Mouse (Mus musculus) heart, embryonic 14.5 days (tissue): ENCODE measurements around the gene Mapk1. TPM values are rescaled to one million over a fixed set of nuclear protein-coding genes. Genes with fewer than 3 reads are reported as not detected.

Source experiments
- ATAC-seq: fragments of 200-750 bp; cut with Nextera tagmentation; 2 replicates; pipeline ENCODE4 v1.8.0; 2017; ENCODE audit warnings: low read depth, moderate TSS enrichment; ENCODE audit not compliant: insufficient number of reproducible peaks, insufficient read depth, low FRiP score
- H3K27ac ChIP-seq, 2 experiments: fragments of 200-500 bp in 1 of 2; fragments of 300-500 bp in 1 of 2; sonication (generic) in 1 of 2; replicated peaks in 1 of 2; 2 replicates each; pipeline ENCODE4 v1.5.1; 2012 to 2014; ENCODE audit warnings: low read depth in 2 of 2, low read length in 2 of 2, control low read depth in 1 of 2, mild to moderate bottlenecking in 1 of 2, mixed read lengths in 1 of 2; ENCODE audit not compliant: control insufficient read depth in 1 of 2, insufficient read depth in 1 of 2
- H3K27me3 ChIP-seq: fragments of 300-500 bp; sonication (generic); 2 replicates; pipeline ENCODE4 v1.6.1; 2014; ENCODE audit warnings: mild to moderate bottlenecking, low read length, control low read depth; ENCODE audit not compliant: control insufficient read depth, insufficient read depth
- H3K36me3 ChIP-seq: fragments of 300-500 bp; sonication (generic); 2 replicates; pipeline ENCODE4 v1.6.1; 2014; ENCODE audit warnings: mild to moderate bottlenecking, control low read depth, low read length, mixed read lengths; ENCODE audit not compliant: control insufficient read depth, insufficient read depth
- H3K4me1 ChIP-seq, 2 experiments: fragments of 200-500 bp in 1 of 2; fragments of 300-500 bp in 1 of 2; sonication (generic) in 1 of 2; 2 replicates each; pipeline ENCODE4 v1.6.1; 2012 to 2014; ENCODE audit warnings: low read length in 2 of 2, control low read depth in 1 of 2, mixed read lengths in 1 of 2; ENCODE audit not compliant: control insufficient read depth in 2 of 2, insufficient read depth in 2 of 2
- H3K4me2 ChIP-seq: fragments of 300-500 bp; sonication (generic); 2 replicates; pipeline ENCODE4 v1.6.1; 2014; ENCODE audit warnings: mild to moderate bottlenecking, low read length
- H3K4me3 ChIP-seq, 2 experiments: fragments of 200-500 bp in 1 of 2; fragments of 300-500 bp in 1 of 2; sonication (generic) in 1 of 2; 2 replicates each; pipeline ENCODE4 v1.5.1; 2012 to 2014; ENCODE audit warnings: low read length in 2 of 2, mild to moderate bottlenecking in 2 of 2, control low read depth in 1 of 2, low read depth in 1 of 2, moderate library complexity in 1 of 2; ENCODE audit not compliant: control insufficient read depth in 1 of 2, insufficient read depth in 1 of 2
- H3K9ac ChIP-seq: fragments of 300-500 bp; sonication (generic); 2 replicates; pipeline ENCODE4 v1.6.1; 2014; ENCODE audit warnings: mild to moderate bottlenecking, low read length
- H3K9me3 ChIP-seq: fragments of 300-500 bp; sonication (generic); 2 replicates; pipeline ENCODE4 v1.6.1; 2016; ENCODE audit warnings: low read length, control low read depth; ENCODE audit not compliant: control insufficient read depth
- WGBS: fragments of 180-500 bp; shearing (Covaris S2); extraction: QIAGEN DNeasy Blood & Tissue Kit; methylation state at CpG from one replicate; pipeline ENCODE4 v1.1.7; 2014; 5-methylcytosine and 5-hydroxymethylcytosine counted together
- polyA plus RNA-seq: library from polyadenylated mRNA; unstranded; fragments of >200 nt; fragmentation: Nextera tagmentation; extraction: Ambion mirVana; gene quantifications from 2 replicates; pipeline ENCODE4 v1.2.1, GENCODE M21; 2014

The Mapk1 gene
- polyA plus RNA-seq, 1 experiment from 2014 or later, result 162 TPM

DNA sequence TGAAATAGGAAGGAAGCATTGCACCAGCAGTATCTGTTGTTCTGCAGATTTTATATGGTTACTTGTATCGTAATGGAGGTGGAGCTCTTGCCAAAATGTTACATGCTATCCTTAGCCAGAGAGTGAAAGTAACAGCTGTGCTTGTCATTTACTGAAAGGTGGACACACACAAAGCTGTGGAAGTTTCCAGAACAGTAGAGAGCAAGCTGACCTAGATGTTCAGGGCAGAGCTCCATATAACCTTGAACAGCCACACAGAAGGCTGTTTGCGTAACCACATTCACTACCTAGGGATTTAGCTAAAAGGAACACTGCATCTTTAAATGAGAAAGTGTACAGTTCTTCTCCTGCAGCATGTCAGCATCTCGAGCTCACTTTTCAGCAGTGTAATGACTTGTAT is 61.1 kb downstream of the Mapk1 start:
- Histone ChIP-seq H3K9ac (no peak overlapping the region), H3K36me3 (peaks cover 94% of the 10 kb centered on the region), H3K4me3 (no peak overlapping the region), H3K27me3 (no peaks in the 10 kb centered on the region), H3K27ac (no peak overlapping the region), H3K9me3 (no peaks in the 10 kb centered on the region), H3K4me2 (no peak overlapping the region), H3K4me1 (no peaks in the 10 kb centered on the region; a peak in 1 of 4 replicates)
- ATAC-seq, result no peak
- WGBS, result 85% methylated on average over 3 of the region's 3 CpGs

DNA sequence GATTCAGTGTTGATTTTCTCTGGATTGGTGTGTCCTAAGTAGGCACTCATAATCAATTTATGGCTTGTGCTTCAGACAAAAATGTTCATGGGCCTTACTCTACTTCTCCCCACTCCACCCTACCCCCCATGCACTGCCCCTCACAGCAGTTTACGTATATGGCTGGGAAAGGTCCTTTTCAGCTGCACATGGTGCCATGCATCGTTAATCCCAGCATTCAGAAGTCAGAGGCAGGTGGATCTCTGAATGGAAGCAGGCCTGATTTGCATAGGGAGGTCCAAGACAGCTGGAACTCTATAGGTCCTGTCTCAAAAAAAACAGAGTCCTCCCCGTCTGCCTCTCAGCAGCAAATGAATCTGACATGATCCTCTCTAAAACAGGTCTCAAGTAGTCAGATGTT is 62.1 kb downstream of the Mapk1 start:
- ATAC-seq, result no peak
- no peaks in the 10 kb centered on the region for H3K9me3 ChIP-seq
- H3K27ac ChIP-seq, result no peak overlapping the region
- H3K27me3 ChIP-seq, result no peaks in the 10 kb centered on the region
- H3K36me3 ChIP-seq, result peaks cover 93% of the 10 kb centered on the region
- WGBS, result 89% methylated on average over 3 of the region's 3 CpGs
- H3K4me2 ChIP-seq, result no peak overlapping the region
- no peak overlapping the region for H3K9ac ChIP-seq
- no peaks in the 10 kb centered on the region; a peak in 1 of 4 replicates for H3K4me1 ChIP-seq
- H3K4me3 ChIP-seq, result no peak overlapping the region

DNA sequence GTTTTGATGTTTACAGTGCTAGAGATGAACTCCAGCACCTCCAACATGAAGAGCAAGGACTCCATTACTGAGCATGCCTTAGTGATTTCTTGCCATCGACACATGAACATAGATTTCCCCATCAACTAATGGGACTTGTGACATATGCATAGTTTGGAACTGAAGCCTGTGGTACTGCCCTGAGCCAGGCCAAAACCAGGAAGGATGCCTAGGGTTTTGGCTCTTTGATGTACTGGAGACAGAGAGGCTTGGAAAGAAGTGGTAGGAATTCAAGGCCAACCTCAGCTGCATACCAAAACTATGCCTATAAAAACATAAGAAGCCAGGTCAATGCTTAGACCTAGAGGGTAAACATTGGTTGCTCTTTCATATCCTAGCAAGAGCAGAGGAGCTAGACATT is 66.7 kb downstream of the Mapk1 start:
- no peaks in the 10 kb centered on the region for H3K27me3 ChIP-seq
- H3K9ac ChIP-seq, result no peak overlapping the region
- ATAC-seq, result no peak
- WGBS, result 94% methylated on average over 1 of the region's 1 CpGs
- peaks cover 2 to 4% of the 10 kb centered on the region in 2 experiments; a peak in 1 of 4 replicates for H3K4me1 ChIP-seq
- H3K4me2 ChIP-seq, result no peak overlapping the region
- no peaks in the 10 kb centered on the region for H3K9me3 ChIP-seq
- H3K36me3 ChIP-seq, result peaks cover 47% of the 10 kb centered on the region
- H3K4me3 ChIP-seq, result no peak overlapping the region
- no peak overlapping the region for H3K27ac ChIP-seq

DNA sequence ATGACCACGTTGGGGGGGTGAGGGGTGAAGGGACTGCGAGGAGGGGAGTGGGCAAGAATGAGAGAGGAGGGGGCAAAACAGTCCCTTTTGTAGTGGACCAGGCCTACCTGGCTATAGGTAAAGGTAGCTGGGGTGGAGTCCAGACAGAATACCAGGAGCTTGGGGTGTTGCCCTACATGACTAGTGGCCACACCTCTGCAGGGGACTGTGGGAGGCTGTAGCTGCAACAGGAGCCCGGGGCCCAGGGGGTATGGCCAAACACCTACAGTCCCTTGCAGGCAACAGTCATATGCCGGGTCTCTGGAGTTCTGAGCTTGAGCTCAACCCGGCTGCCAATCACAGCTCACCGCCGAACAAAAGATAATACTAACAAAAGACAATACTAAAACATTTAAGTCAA is 68.9 kb downstream of the Mapk1 start:
- H3K4me1 ChIP-seq, result peaks cover 2 to 4% of the 10 kb centered on the region in 2 experiments; a peak in 1 of 4 replicates
- H3K9me3 ChIP-seq, result no peaks in the 10 kb centered on the region
- no peaks in the 10 kb centered on the region for H3K27me3 ChIP-seq
- peaks cover 29% of the 10 kb centered on the region for H3K36me3 ChIP-seq
- no peak overlapping the region for H3K4me2 ChIP-seq
- ATAC-seq, result no peak
- no peak overlapping the region for H3K9ac ChIP-seq
- H3K4me3 ChIP-seq, result no peak overlapping the region
- 67% methylated on average over 7 of the region's 7 CpGs for WGBS
- H3K27ac ChIP-seq, result no peak overlapping the region

DNA sequence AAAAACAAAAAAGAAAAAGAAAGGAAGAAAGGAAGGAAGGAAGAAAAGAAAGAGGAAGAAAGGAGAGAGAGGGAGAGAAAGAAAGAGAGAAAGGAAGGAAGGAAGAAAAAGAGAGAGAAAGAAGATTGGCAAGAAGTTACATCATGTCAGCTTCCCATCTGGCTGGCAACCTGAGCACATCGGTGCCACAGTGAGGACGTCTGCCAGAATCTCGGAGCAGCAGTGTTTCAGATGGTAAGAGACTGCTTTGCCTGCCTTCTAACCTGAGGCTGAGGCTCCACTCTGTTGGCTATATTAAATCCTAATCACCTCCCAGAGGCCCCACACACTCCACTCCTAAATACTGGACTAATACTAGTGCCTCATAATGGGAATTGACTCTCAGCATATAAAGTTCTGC is 70.7 kb downstream of the Mapk1 start:
- H3K4me3 ChIP-seq, result no peak overlapping the region

DNA sequence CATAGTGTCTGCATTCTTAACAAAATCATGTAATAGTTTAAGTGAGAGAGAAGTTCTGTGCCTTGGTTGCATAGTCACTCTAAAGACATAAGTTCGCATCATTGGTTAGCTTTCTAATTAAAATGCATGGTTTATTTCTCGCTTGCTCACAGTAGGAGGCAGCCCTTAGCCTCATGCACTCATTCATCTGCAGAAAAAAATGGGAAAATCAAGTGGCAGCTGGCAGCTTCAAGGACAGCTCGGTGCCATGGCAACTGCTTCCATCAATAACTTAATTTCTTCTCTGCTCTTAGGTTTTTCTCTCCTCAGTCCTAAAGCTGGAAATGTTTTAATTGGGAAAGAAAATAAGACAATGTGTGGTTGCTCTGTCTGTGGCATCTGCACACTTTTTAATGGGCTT is 72.4 kb downstream of the Mapk1 start:
- Histone ChIP-seq H3K27ac (no peak overlapping the region), H3K9me3 (no peaks in the 10 kb centered on the region), H3K36me3 (no peaks in the 10 kb centered on the region), H3K4me3 (no peak overlapping the region), H3K27me3 (no peaks in the 10 kb centered on the region), H3K4me2 (no peak overlapping the region), H3K9ac (no peak overlapping the region), H3K4me1 (peaks cover 2 to 4% of the 10 kb centered on the region in 2 experiments; a peak in 1 of 4 replicates)
- no peak for ATAC-seq
- 75% methylated on average over 3 of the region's 3 CpGs for WGBS

More for the DNA sequence above, 70.7 kb downstream of the Mapk1 start:
- Histone ChIP-seq H3K36me3 (peaks cover 11% of the 10 kb centered on the region), H3K9me3 (no peaks in the 10 kb centered on the region), H3K4me2 (no peak overlapping the region), H3K4me1 (peaks cover 2 to 4% of the 10 kb centered on the region in 2 experiments; a peak in 1 of 4 replicates), H3K9ac (no peak overlapping the region), H3K27ac (no peak overlapping the region), H3K27me3 (no peaks in the 10 kb centered on the region)
- ATAC-seq, result no peak
- 75% methylated on average over 3 of the region's 3 CpGs for WGBS

DNA sequence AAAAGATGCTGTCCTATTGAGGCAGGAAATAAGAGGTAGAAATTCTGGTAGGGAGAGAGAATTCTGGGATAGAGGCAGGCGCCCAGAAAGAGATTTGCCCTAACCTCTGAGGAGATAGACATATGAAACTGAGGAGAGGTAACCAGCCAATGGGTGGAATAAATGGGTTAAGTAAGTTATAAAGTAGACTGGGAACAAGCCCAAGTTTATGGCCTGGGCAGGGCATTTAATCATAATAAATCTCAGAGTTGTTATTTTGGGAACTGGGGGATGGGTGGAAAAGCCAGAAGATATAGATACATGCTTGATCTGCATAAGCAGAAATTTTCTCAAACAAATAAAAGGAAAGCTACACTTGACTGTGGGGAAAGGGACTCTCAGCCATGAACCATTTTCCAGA is 79.2 kb downstream of the Mapk1 start:
- 53% methylated on average over 1 of the region's 1 CpGs for WGBS
- Histone ChIP-seq H3K9ac (no peak overlapping the region), H3K4me1 (no peaks in the 10 kb centered on the region), H3K27me3 (no peaks in the 10 kb centered on the region), H3K36me3 (no peaks in the 10 kb centered on the region), H3K9me3 (no peaks in the 10 kb centered on the region), H3K4me3 (no peak overlapping the region), H3K27ac (no peak overlapping the region), H3K4me2 (no peak overlapping the region)
- no peak for ATAC-seq

DNA sequence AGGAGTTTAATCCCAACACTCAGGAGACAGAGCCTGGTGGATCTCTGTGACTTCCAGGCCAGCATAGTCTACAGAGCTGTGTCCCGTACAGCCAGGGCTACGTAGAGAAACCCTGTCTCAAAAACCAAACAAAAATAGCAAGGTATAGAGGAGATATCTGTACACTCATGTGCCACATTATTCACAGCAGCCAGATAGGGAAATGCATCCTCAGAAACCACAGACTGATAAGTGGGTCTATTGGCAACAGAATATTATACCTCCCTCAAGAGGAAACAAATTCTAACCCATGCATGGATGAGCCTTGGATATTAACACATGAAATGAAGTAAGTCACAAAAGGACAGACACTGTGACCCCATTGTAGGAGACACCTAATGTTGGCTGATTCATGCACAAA is 84.4 kb downstream of the Mapk1 start:
- Histone ChIP-seq H3K4me2 (no peak overlapping the region), H3K27me3 (no peaks in the 10 kb centered on the region), H3K9me3 (no peaks in the 10 kb centered on the region), H3K27ac (no peak overlapping the region), H3K4me3 (no peak overlapping the region), H3K36me3 (no peaks in the 10 kb centered on the region), H3K4me1 (peaks cover 0 to 4% of the 10 kb centered on the region in 2 experiments; a peak in 2 of 4 replicates), H3K9ac (no peak overlapping the region)
- ATAC-seq, result no peak
- 72% methylated on average over 2 of the region's 2 CpGs for WGBS
